Mouse (Mus musculus): ENCODE data around the gene Ubash3b. TPM values are rescaled to one million over a fixed set of nuclear protein-coding genes. Genes with fewer than 3 reads are reported as not detected.

Ubash3b gene
- total RNA-seq, 2 experiments from 2014 or later = 0.31 to 0.81 TPM

- DNase-seq = no peak
- intact Hi-C loops (cut with DNase I) = no loop called here
These were observed 22.3 kb downstream of the Ubash3b start for GRCm38 (mm10) chr9:41138987-41139808.

GRCm38 (mm10) chr9:41136691-41137467 lies 24.6 kb downstream of the Ubash3b start:
- intact Hi-C loops (cut with DNase I) = no loop called here
- DNase-seq = no peak

GRCm38 (mm10) chr9:41136273-41136672 lies 25.2 kb downstream of the Ubash3b start:
- no peak for DNase-seq
- intact Hi-C loops (cut with DNase I) = no loop called here

- intact Hi-C loops (cut with DNase I) = no loop called here
- DNase-seq = no peak
These were observed 26.6 kb downstream of the Ubash3b start for GRCm38 (mm10) chr9:41134907-41135306.

GRCm38 (mm10) chr9:41130563-41130962 lies 30.9 kb downstream of the Ubash3b start:
- intact Hi-C loops (cut with DNase I) = no loop called here
- no peak for DNase-seq

GRCm38 (mm10) chr9:41129802-41130480 lies 31.6 kb downstream of the Ubash3b start:
- intact Hi-C loops (cut with DNase I) = no loop called here
- no peak for DNase-seq

GRCm38 (mm10) chr9:41129273-41129672 lies 32.2 kb downstream of the Ubash3b start:
- intact Hi-C loops (cut with DNase I) = no loop called here
- DNase-seq = no peak

GRCm38 (mm10) chr9:41126723-41127122 lies 34.8 kb downstream of the Ubash3b start:
- DNase-seq = no peak
- intact Hi-C loops (cut with DNase I) = no loop called here

- intact Hi-C loops (cut with DNase I) = no loop called here
- no peak for DNase-seq
These were observed 37.2 kb downstream of the Ubash3b start for GRCm38 (mm10) chr9:41124305-41124704.

- intact Hi-C loops (cut with DNase I) = no loop called here
- DNase-seq = no peak
These were observed 38.9 kb downstream of the Ubash3b start for GRCm38 (mm10) chr9:41122390-41123110.

GRCm38 (mm10) chr9:41121701-41122354 lies 39.7 kb downstream of the Ubash3b start:
- DNase-seq = no peak
- intact Hi-C loops (cut with DNase I) = no loop called here

- intact Hi-C loops (cut with DNase I) = no loop called here
- no peak for DNase-seq
These were observed 41.5 kb downstream of the Ubash3b start for GRCm38 (mm10) chr9:41119958-41120357.

- intact Hi-C loops (cut with DNase I) = no loop called here
- no peak for DNase-seq
These were observed 43.4 kb downstream of the Ubash3b start for GRCm38 (mm10) chr9:41118065-41118464.

- intact Hi-C loops (cut with DNase I) = no loop called here
- DNase-seq = no peak
These were observed 45.4 kb downstream of the Ubash3b start for GRCm38 (mm10) chr9:41116126-41116525.

- DNase-seq = no peak
- intact Hi-C loops (cut with DNase I) = no loop called here
These were observed 47.1 kb downstream of the Ubash3b start for GRCm38 (mm10) chr9:41114367-41114766.

- intact Hi-C loops (cut with DNase I) = no loop called here
- DNase-seq = no peak
These were observed 51.7 kb downstream of the Ubash3b start for GRCm38 (mm10) chr9:41109749-41110148.

GRCm38 (mm10) chr9:41108324-41109180 lies 52.9 kb downstream of the Ubash3b start:
- intact Hi-C loops (cut with DNase I) = no loop called here
- no peak for DNase-seq

- intact Hi-C loops (cut with DNase I) = no loop called here
- no peak for DNase-seq
These were observed 56.3 kb downstream of the Ubash3b start for GRCm38 (mm10) chr9:41105201-41105643.

- no peak for DNase-seq
- intact Hi-C loops (cut with DNase I) = no loop called here
These were observed 57.8 kb downstream of the Ubash3b start for GRCm38 (mm10) chr9:41103722-41104121.

All from gastrocnemius, postnatal 36 days (tissue).